Mouse (Mus musculus) thymus, postnatal 14 days (tissue): ENCODE measurements at regions not wholly inside any gene's neighbourhood (a gene's known extent, or its start where the extent isn't known, plus 50 kb on each side); places are given as distances from the start of the nearest gene placed in this dataset.

Experiments used
- DNase-seq: peaks from one replicate; pipeline ENCODE4 v3.0.0; 2021

GRCm38 (mm10) chr8:35249747-35250375, 515.7 kb upstream of the Gm19410 start:
- DNase-seq = peak; percentile 57

GRCm38 (mm10) chr8:35250641-35251040, 514.9 kb upstream of the Gm19410 start:
- DNase-seq = peak; percentile 82

DNA sequence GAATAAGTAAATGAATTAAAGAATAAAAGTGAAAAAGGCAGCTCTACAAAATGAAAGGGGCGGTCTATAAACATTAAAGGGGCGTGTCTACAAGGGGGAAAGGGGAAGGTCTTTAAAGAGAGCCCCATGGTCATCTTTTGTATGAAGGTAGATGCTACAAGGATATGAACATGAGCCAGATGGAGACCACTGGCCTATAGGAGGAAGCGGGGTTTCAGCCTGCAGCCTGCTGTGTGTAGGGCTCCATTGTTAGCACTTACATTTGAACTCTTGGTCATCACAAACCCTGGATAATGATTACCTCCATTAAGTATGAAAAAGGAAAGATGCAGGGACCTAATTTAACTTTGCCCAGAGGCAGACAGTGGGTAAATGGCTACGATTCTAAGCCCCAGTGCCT, 511.6 kb upstream of the Gm19410 start:
- DNase-seq = no peak

GRCm38 (mm10) chr8:35255327-35255726, 510.3 kb upstream of the Gm19410 start:
- no peak for DNase-seq

DNA sequence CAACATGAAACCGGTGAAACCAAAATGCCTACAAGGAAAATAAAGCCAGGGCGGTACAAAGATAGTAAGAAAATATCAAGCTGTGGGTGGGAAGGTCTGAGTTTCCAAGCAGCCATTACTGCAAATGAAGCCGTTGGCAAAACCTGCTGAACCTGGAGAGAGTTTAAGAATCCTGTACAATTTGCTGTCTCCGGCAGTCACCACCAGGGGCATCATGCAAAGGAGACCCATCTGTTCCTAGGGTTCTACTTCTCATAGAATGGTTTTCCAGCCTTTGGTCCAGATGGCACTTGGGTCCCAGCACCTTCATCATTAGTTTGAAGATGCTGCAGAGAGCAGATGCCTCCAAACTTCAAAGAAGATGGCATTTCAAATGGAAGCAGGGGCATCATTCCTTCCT, 508.6 kb upstream of the Gm19410 start:
- DNase-seq = peak; percentile 66

DNA sequence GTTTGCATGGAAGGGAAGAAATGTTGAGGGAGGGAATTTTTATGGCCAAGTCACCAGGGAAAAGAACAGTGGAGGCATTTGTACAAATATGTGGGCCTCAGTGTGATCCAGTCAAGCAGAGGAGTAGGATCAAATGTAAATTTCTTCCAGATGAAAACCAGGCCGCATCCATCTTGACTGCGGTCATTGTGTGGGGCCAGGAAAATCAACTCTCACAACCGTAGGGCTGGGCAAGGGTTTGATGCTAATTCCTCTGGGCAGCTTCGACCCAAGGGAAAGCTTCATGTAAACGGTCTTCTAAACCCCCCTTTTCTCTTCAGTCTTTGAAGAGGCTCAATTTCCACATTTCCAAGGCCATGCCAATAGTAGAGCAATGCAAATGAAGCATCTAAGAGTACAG, 497.4 kb upstream of the Gm19410 start:
- DNase-seq = no peak

GRCm38 (mm10) chr8:35268986-35269385, 496.6 kb upstream of the Gm19410 start:
- no peak for DNase-seq

- DNase-seq = no peak
Observed at GRCm38 (mm10) chr8:35275972-35276371, 489.6 kb upstream of the Gm19410 start.

DNA sequence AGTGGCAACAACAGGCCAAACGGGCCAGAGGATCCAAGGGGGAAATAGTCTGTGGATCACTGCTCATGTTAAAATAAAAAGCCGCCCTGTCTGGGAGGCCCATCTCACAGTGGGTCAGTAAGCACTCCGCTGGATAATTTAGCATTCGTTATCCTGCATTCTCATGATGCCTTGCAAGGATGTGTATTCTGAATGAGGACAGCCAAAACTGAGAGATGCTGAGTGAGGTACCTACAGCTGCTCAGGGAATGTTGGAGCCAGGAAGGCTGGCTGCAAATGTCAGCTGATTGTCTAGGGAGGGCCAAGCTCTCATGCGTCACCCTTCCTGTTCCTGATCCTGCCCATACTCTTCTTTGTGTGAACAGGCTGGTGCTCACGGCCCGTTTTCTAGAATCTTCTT, 489.1 kb upstream of the Gm19410 start:
- no peak for DNase-seq

DNA sequence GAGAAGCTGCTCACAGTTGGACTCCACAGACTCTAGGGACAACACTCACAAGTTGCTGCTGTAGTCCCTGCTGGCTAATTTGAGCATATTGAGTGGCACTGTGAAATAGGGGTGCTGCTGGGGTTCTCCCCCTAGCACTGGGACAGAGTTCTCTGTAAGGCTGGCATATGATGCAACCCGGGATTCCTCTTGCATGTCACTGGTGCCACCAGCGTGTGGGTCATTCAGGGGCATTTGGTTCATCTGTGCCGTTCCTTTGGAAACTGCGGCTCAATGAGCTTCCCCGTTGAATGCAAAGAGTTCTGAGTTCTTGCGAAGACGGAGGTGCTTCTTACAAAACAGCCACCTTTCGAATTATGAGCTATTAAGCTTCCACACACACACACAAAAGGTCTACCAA, 486.6 kb upstream of the Gm19410 start:
- no peak for DNase-seq

DNA sequence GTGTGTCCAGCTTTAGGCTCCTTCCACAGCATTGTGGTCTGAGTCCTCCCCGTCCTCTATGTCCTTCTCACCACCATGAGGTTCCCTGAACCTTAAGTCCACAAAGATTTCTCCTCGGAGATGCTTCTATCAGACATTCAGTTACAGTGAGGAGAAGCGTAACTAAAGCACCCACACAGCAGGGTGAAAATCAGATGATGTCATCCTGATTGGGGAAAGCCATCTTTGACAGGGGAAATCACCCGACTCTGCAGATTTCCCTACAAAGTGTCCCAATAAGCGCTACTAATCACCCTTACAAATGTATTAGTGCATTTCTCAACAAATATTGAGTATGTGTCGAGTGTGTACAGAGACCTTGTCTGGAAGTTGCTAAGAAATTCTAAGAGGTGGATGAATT, 484.8 kb upstream of the Gm19410 start:
- no peak for DNase-seq

DNA sequence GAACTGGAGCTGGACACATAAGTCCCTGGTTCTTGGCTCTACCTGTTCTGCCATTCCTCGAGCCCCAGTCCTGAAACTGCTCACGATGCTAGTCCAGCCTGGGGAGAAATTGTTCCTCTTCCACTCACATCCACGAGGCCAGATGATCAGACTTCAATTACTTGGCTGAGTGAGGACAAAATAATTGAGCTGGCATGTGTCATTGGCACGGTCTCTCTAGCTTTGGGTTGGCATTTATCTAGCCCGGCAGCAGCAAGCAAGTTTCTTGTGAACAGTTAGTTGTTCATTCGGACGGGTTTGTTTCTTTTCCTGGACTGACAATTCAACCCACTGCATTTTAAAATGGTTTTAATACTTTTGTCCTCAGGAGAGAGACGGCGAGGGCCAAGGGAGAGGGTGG, 482.2 kb upstream of the Gm19410 start:
- no peak for DNase-seq

GRCm38 (mm10) chr8:35289018-35289417, 476.6 kb upstream of the Gm19410 start:
- no peak for DNase-seq

GRCm38 (mm10) chr8:35289967-35290366, 475.6 kb upstream of the Gm19410 start:
- no peak for DNase-seq

DNA sequence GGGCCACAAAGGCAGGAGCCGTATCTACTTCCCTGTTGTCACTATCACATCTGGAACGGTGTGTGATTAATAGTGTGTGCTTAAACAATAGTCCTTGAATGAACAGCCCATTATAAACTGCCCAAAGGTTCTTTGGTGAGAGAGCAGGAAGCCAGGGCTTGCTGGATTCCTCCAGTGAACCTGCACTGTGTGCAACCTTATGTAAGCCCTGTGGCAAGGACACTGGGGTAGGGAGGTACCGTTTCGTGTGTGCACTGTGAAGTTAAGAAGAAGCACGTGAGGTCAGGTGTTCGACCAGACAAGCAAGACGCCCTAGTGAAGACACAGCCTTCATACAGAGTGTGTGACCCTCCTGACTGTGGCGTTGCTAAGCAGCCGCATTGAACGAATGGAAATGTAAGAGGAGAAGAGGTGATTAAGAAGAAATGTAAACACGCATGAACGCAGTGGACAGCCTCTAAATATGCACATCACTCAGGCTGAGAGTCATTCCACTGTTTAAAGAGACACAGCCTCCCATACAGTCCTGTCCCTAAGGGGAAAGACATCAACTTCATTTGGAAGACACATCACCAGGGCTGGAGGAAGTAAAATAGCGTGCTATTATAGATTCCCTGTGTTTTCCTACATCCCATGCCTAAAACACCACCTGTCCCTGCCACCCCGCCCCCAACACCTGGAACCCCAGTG, 472.0 kb upstream of the Gm19410 start:
- no peak for DNase-seq

DNA sequence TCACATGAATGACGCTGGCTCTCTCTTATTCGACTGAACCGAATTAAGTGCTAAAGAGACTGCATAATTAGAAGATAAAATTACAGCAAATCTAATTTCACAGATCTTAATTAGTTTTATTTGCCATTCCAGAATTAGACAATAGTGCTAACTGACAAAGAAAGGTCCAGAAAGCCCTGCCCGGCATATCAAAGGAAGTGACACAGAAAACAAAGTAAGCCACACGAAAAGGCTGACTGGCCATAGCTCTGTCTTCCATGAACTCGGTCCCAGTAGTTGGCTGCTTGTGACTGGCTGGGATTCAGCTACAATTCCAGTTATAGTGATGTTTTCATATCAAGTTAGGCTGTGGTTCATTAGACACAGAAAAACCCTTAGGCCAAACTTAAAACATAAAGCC, 468.7 kb upstream of the Gm19410 start:
- DNase-seq = no peak

DNA sequence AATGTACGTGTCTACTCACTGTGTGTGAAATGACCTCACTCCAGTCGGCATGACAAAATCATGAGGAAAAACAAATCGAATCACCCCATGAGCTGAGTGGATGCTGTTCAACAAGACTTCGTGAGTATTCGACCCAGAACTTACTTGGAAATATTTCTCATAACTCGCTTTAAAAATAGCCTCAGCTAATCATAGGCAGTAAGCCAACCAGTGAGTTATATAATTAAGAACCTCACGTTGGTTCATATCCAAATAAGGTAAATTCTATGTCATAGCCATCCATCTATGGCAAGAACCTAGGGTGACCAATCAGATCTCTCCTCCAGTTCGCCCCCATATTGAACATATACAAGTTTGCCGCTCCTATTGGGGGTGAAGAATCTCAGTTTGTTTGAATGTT, 466.5 kb upstream of the Gm19410 start:
- DNase-seq = no peak

DNA sequence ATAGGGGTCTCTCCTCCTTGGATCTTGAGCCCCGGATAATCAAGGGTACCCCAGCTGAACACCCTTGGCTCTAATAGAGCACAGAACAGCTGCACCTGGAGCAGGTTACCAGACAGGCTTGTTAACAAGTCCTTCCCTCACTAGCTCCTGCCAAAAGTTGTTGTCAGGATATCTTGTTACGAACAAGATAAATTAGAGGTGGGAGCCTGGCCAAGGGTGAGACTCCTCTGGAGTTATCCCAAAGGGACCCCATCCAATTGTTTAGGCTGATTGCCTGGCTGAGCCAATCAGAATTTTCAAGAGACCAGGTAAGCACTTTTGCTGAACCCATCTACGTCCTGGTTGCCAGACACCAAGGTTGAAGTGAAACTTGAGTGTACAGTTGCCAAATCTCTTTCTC, 465.2 kb upstream of the Gm19410 start:
- DNase-seq = no peak

- no peak for DNase-seq
Observed at GRCm38 (mm10) chr8:35300881-35301521, 464.6 kb upstream of the Gm19410 start.

- DNase-seq = no peak
Observed at GRCm38 (mm10) chr8:35302856-35303255, 462.7 kb upstream of the Gm19410 start.

DNA sequence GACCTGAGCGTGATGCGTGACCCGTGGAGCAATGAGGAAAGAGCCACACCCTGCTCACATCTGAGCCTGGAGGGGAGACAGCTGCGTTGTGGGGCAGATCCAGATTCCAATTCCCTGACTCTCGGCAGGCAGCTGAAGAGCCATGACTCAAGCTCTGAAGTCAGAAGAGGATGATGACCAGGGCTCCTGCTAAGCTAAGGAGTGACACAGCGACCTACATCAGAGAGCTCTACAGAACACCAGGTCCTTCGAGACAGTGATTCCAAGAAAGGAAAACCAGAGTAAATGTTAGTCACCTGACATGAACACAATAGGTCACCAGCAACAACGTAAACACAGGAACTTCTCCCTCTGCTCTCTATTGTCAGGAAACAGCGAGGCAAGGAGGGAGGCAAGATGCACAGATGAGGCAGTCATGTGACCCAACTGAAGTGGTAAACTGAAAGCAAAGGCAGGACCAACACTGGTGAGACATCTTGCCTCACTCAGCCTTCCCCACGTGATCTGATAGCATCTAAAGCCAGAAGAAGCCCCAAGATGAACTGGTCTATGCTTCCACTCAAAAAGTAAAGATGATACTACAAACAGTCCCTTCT, 444.2 kb upstream of the Gm19410 start:
- peak; percentile 74 for DNase-seq

- no peak for DNase-seq
Observed at GRCm38 (mm10) chr8:35323180-35323975, 442.2 kb upstream of the Gm19410 start.
